Mouse (Mus musculus): ENCODE data around the gene Arhgap27.

DNA sequence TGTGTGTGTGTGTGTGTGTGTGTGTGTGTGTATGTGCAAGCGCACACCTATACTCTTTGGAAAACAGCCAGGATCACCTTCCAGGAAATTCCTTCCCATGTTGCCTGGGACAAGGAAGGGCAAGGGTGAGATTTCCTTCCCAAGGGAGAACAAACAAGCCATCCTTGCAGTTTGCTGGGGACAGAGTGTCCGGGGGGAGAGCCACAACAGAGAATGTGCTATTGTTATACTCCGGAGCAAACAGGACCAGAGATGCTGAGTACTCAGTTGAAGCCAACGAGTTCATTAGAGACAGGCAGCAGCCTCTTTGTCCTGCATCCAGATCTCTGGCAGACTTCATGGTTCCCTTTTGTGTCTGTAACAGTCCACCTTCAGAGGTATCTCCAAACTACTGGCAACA, 5.2 kb downstream of the Arhgap27 start:
- no peak for TF ChIP-seq CTCF (conservative IDR thresholded peaks at IDR 0.05 in 1 of 2, IDR thresholded peaks at IDR 0.05 in 1 of 2; ENCODE audit: low read depth in 2 of 2, low read length in 2 of 2)
- no peak for TF ChIP-seq EP300 (IDR thresholded peaks at IDR 0.05; ENCODE audit: low read length)
- TF ChIP-seq E2F4 (IDR thresholded peaks at IDR 0.05; ENCODE audit: insufficient replicate concordance, low read depth, low read length), result no peak
- TF ChIP-seq KAT2A (IDR thresholded peaks at IDR 0.05; ENCODE audit: insufficient replicate concordance, low read length), result no peak
- TF ChIP-seq SIN3A (IDR thresholded peaks at IDR 0.05; ENCODE audit: low read length), result no peak
- TF ChIP-seq HCFC1 (IDR thresholded peaks at IDR 0.05; ENCODE audit: low read depth, low read length), result no peak
- no peak for TF ChIP-seq POLR2A (IDR thresholded peaks at IDR 0.05; ENCODE audit: low read depth, low read length)
- no peak for TF ChIP-seq USF1 (IDR thresholded peaks at IDR 0.05; ENCODE audit: low read depth, low read length)
